Mouse (Mus musculus) olfactory bulb, adult 2 months (tissue): ENCODE data around the gene Wbp11.
"Not testable (repeated sequence)": the region's sequence is repeated elsewhere in the genome, so short reads cannot be mapped to it uniquely, and the experiment has no call there.

ENCODE experiments used
- CTCF ChIP-seq: fragments of 200-500 bp; IDR thresholded peaks from 2 replicates; pipeline ENCODE4 v1.5.1; 2012; ENCODE audit warnings: low read depth, mild to moderate bottlenecking, low read length, moderate library complexity; ENCODE audit not compliant: insufficient read depth
- POLR2A ChIP-seq: fragments of 200-500 bp; IDR thresholded peaks from 2 replicates; pipeline ENCODE4 v1.6.1; 2012; ENCODE audit warnings: mild to moderate bottlenecking, low read depth, low read length, moderate library complexity; ENCODE audit not compliant: insufficient read depth

DNA sequence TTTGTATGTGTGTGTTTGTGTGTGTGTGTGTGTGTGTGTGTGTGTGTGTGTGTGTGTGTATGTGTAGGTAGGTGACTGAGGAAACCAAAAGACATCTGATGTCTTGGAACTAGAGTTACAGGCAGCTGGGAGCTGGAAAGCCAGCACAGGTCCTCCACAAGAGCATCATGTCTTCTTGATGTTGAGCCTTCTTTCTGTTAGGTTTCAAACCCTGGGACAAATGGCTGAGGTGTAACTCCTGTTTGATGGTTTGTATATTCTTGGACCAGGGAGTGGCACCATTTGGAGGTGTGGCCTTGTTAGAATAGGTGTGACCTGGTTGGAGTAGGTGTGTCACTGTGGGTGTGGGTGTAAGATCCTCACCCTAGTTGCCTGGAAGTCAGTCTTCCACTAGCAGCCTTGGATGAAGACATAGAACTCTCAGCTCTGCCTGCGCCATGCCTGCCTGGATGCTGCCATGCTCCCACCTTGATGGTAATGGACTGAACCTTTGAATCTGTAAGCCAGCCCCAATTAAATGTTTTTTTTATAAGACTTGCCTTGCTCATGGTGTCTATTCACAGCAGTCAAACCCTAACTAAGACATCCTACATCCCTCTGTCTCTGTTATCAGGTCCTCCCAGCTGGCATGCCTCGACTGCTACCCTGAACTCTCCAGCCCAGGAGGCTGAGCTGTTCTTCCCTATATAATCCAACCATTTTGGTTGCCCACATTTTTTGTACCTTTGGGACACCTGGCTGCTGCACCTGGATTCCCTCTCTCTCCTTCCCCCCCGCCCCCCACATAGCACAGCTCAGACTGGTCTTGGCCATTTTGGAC lies 29.9 kb downstream of the Wbp11 start:
- TF ChIP-seq CTCF, POLR2A: not testable (repeated sequence)
